13 mouse cellular contexts compared by ENCODE assay signal in the genomic region with DNA sequence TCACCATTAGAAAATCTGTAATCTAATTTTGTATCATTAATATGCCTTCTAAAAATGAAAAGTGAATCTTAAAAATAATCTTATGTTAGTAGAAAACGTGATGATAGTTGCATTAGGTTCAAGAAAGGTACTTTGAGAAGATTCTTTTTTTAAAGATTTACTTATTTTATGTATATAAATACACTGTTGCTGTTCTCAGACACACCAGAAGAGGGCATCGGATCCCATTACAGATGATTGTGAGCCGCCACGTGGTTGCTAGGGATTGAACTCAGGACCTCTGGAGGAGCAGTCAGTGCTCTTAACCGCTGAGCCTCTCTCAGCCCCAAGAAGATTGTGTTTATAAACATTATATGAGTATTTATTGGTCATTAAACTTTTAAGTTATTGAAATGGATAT.
"Had no signal": no experiment of that assay in that cellular context is flagged by ENCODE, and none has a peak within 500 bp of the region (broad histone marks: within the 10 kb centered on the region; RNA-seq: fewer than 3 reads in every experiment).

No protein-coding gene starts in this region.

- H3K27ac ChIP-seq: limb, embryonic 13.5 days; midbrain, embryonic 13.5 days; neural tube, embryonic 15.5 days; stomach, embryonic 15.5 days had no signal

- H3K9me3 ChIP-seq: limb, embryonic 13.5 days; midbrain, embryonic 13.5 days; neural tube, embryonic 15.5 days; stomach, embryonic 15.5 days had no signal

- ATAC-seq: intestine, postnatal 0 days; midbrain, embryonic 13.5 days had no signal

- H3K4me3 ChIP-seq: limb, embryonic 13.5 days; midbrain, embryonic 13.5 days; myocyte; neural tube, embryonic 15.5 days; stomach, embryonic 15.5 days had no signal

- H3K27me3 ChIP-seq: limb, embryonic 13.5 days; midbrain, embryonic 13.5 days; neural tube, embryonic 15.5 days; stomach, embryonic 15.5 days had no signal

- H3K4me2 ChIP-seq: limb, embryonic 13.5 days; midbrain, embryonic 13.5 days; neural tube, embryonic 15.5 days; stomach, embryonic 15.5 days had no signal

- H3K9ac ChIP-seq: limb, embryonic 13.5 days; midbrain, embryonic 13.5 days; neural tube, embryonic 15.5 days; stomach, embryonic 15.5 days had no signal

- H3K4me1 ChIP-seq: limb, embryonic 13.5 days; midbrain, embryonic 13.5 days; neural tube, embryonic 15.5 days; stomach, embryonic 15.5 days had no signal

- DNase-seq: kidney, adult 8-10 months; kidney, postnatal 10 days; layer of hippocampus, postnatal 36 days; left cerebral cortex, postnatal 4 days; right cerebral cortex, adult 18-20 months; spleen, adult 18-20 months; thymus, postnatal 4 days had no signal

- H3K36me3 ChIP-seq: limb, embryonic 13.5 days; midbrain, embryonic 13.5 days; neural tube, embryonic 15.5 days; stomach, embryonic 15.5 days had no signal
